Mouse (Mus musculus) forebrain, embryonic 13.5 days (tissue): ENCODE results near the gene Gm10100. TPM values are rescaled to one million over a fixed set of nuclear protein-coding genes. Genes with fewer than 3 reads are reported as not detected.
"Not testable (repeated sequence)": the region's sequence is repeated elsewhere in the genome, so short reads cannot be mapped to it uniquely, and the experiment has no call there.

Experiments
- ATAC-seq: fragments of 200-750 bp; cut with Nextera tagmentation; 2 replicates; pipeline ENCODE4 v1.8.0; 2017
- H3K27ac ChIP-seq: fragments of 300-500 bp; sonication (generic); 2 replicates; pipeline ENCODE4 v1.5.1; 2015; ENCODE audit warnings: inconsistent platforms, mild to moderate bottlenecking, moderate library complexity
- H3K27me3 ChIP-seq: fragments of 300-500 bp; sonication (generic); 2 replicates; pipeline ENCODE4 v1.6.1; 2015; ENCODE audit warnings: mild to moderate bottlenecking, inconsistent platforms
- H3K36me3 ChIP-seq: fragments of 300-500 bp; sonication (generic); 2 replicates; pipeline ENCODE4 v1.6.1; 2015; ENCODE audit warnings: mild to moderate bottlenecking, inconsistent platforms; ENCODE audit not compliant: poor library complexity, severe bottlenecking
- H3K4me1 ChIP-seq: fragments of 300-500 bp; sonication (generic); 2 replicates; pipeline ENCODE4 v1.6.1; 2015; ENCODE audit warnings: inconsistent platforms
- H3K4me2 ChIP-seq: fragments of 300-500 bp; sonication (generic); 2 replicates; pipeline ENCODE4 v1.6.1; 2015; ENCODE audit warnings: inconsistent platforms, mild to moderate bottlenecking, moderate library complexity
- H3K4me3 ChIP-seq: fragments of 300-500 bp; sonication (generic); 2 replicates; pipeline ENCODE4 v1.5.1; 2015; ENCODE audit warnings: mild to moderate bottlenecking, inconsistent platforms
- H3K9ac ChIP-seq: fragments of 300-500 bp; sonication (generic); 2 replicates; pipeline ENCODE4 v1.6.1; 2015; ENCODE audit warnings: mild to moderate bottlenecking, inconsistent platforms
- H3K9me3 ChIP-seq: fragments of 300-500 bp; sonication (generic); replicated peaks from 2 replicates; pipeline ENCODE4 v1.6.1; 2016; ENCODE audit warnings: inconsistent platforms
- WGBS: fragments of 180-500 bp; shearing (Covaris S2); methylation state at CpG from one replicate; pipeline ENCODE4 v1.1.7; 2015; 5-methylcytosine and 5-hydroxymethylcytosine counted together
- polyA plus RNA-seq: library from polyadenylated mRNA; unstranded; fragments of >200 nt; fragmentation: Nextera tagmentation; extraction: Ambion mirVana; gene quantifications from 2 replicates; pipeline ENCODE4 v1.2.1, GENCODE M21; 2015

Gene Gm10100
- polyA plus RNA-seq, 1 experiment from 2014 or later = not detected

DNA sequence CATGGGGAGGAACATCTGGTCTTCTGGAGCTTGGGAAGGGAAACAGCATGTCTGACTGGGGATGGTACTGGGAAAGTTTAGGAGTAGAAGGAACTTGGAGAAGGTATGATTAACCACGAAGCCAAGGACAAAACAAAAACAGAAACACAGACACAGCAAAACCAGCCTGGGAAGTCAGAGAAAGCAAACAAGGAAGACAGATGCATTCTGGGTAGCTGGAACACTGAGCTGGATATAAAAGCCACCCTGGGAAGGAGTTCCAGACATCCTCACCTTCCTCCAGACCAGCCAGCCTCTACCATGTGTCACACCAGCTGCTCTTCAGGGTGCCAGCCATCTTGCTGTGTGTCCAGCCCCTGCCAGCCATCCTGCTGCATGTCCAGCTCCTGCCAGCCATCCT, 10.8 kb upstream of the Gm10100 start, which contains the start of gene Gm10142:
Gene Gm10142 (plus strand): TSS at position 301 of the 400 bp plus-strand sequence.
- ATAC-seq = no peak
- Histone ChIP-seq H3K4me2 (no peak within 1 kb of the TSS), H3K36me3 (no peaks in the 10 kb centered on the region), H3K27ac (no peak within 1 kb of the TSS), H3K4me1 (no peaks in the 10 kb centered on the region), H3K4me3 (no peak within 1 kb of the TSS), H3K27me3 (no peaks in the 10 kb centered on the region), H3K9me3 (peaks cover 9% of the 10 kb centered on the region), H3K9ac (no peak within 1 kb of the TSS)
- WGBS = 85% methylated on average over 1 of the region's 1 CpGs

DNA sequence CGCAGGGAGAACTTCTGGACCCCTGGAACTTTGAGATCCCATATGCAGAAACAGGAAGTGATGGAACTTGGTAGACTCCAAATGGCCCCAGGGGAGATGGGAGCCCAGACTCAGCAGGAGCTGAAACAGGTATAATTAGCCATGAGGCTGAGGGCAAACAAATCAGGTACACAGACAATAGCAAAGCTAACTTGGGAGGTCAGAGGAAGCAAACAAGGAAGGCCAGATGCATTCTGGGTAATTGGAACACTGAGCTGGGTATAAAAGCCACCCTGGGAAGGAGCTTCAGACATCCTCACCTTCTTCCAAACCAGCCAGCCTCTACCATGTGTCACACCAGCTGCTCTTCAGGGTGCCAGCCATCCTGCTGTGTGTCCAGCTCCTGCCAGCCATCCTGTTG, 6.0 kb upstream of the Gm10100 start, which contains the start of gene Krtap12-1:
Gene Krtap12-1 (plus strand): TSS at position 301 of the 400 bp plus-strand sequence.
- not testable (repeated sequence) for ATAC-seq, H3K9ac ChIP-seq, H3K4me2 ChIP-seq, H3K27me3 ChIP-seq, H3K4me3 ChIP-seq, H3K4me1 ChIP-seq, H3K9me3 ChIP-seq, H3K36me3 ChIP-seq, H3K27ac ChIP-seq
- WGBS = 93% methylated on average over 1 of the region's 1 CpGs

DNA sequence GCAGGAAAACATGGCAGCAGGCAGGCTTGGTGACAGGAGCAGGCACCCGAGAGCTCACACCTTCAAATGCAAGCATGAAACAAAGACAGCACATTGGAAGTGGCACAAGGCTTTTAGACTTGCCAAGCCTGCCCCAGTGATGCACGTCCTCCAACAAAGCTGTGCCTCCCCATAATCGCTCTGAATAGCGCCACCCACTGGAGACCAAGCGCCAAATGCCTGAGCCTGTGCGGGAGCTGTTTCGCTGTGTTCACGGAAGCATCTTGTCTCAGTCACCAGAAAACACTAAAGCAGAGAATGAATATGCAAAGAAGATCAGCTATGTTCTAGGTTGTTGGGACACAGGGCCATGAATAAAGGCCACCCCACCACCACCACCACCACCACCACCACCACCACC, 1.4 kb upstream of the Gm10100 start:
- WGBS = 72% methylated on average over 8 of the region's 8 CpGs

DNA sequence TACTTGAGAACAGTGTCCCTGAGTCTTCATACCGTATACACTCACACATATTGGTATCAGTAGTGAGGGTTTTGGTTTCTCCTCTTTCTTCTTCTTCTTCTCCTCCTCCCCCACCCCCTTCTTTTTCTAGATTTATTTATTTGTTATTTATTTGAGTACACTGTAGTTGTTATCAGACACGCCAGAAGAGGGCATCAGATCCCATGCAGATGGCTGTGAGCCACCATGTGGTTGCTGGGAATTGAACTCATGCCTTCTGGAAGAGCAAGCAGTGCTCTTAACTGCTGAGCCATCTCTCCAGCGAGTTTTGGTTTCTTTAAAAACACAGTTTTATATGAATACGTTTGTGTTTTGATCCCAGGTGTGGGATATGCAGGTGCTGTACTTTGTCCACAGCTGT, 2.0 kb downstream of the Gm10100 start:
- H3K9me3 ChIP-seq = no peaks in the 10 kb centered on the region
- H3K27ac ChIP-seq = no peak overlapping the region
- 72% methylated on average over 4 of the region's 4 CpGs for WGBS
- no peaks in the 10 kb centered on the region; the same call in 1 of the 2 replicates for H3K27me3 ChIP-seq
- H3K4me2 ChIP-seq = no peak overlapping the region
- H3K4me3 ChIP-seq = no peak overlapping the region
- H3K4me1 ChIP-seq = no peaks in the 10 kb centered on the region
- H3K36me3 ChIP-seq = no peaks in the 10 kb centered on the region
- no peak overlapping the region for H3K9ac ChIP-seq
- no peak for ATAC-seq

More for the DNA sequence above, 1.4 kb upstream of the Gm10100 start:
- Histone ChIP-seq H3K27ac (no peak overlapping the region), H3K27me3 (no peaks in the 10 kb centered on the region; the same call in 1 of the 2 replicates), H3K4me2 (no peak overlapping the region), H3K9me3 (peaks cover 7% of the 10 kb centered on the region), H3K4me1 (no peaks in the 10 kb centered on the region), H3K9ac (no peak overlapping the region), H3K4me3 (no peak overlapping the region), H3K36me3 (no peaks in the 10 kb centered on the region)
- no peak for ATAC-seq

DNA sequence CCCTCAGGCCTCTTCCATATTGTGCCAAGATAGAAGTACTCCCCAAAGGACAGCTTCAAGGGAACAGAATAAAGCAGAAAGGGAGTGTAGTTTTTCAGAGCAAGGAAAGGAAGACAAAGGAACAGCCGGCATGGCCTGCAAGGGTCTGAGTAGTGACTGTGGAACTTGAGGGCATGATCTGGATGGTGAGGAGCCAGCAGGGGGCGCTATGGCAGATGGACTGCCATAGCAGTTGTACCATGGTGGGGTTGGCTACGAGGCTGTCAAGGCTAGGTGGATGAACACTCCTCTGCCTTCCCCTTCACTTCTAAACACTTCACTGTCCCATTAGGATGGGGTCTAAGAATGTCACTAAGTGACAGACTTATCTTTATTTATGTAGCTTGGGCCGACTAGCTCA, 3.0 kb downstream of the Gm10100 start:
- H3K36me3 ChIP-seq = no peaks in the 10 kb centered on the region
- no peak for ATAC-seq
- H3K27me3 ChIP-seq = no peaks in the 10 kb centered on the region; the same call in 1 of the 2 replicates
- no peaks in the 10 kb centered on the region for H3K4me1 ChIP-seq
- H3K9me3 ChIP-seq = no peaks in the 10 kb centered on the region; the same call in 1 of the 2 replicates
- H3K9ac ChIP-seq = no peak overlapping the region
- H3K4me3 ChIP-seq = no peak overlapping the region
- 56% methylated on average over 4 of the region's 4 CpGs for WGBS
- H3K27ac ChIP-seq = no peak overlapping the region
- H3K4me2 ChIP-seq = no peak overlapping the region

DNA sequence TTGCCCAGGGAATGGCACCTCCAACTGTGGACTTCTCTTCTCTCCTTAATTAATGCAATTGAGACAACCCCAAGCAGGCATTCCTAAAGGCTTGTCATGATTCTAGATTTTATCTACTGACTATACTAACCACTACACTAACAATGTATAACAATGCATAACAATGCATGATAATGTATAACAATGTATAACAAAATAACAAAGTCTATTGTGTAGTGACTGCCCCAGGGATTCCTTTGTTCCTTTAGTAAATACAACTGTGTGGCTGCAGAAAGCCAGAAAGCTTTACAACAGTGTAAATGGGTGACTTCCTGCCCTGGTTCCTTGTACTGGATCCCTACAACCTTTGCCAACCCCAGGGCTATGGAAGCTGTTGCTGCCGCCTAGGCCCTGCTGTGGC, 9.6 kb downstream of the Gm10100 start:
- Histone ChIP-seq H3K4me2 (no peak overlapping the region), H3K36me3 (no peaks in the 10 kb centered on the region), H3K27ac (no peak overlapping the region), H3K4me3 (no peak overlapping the region), H3K4me1 (no peaks in the 10 kb centered on the region), H3K9ac (no peak overlapping the region), H3K27me3 (no peaks in the 10 kb centered on the region), H3K9me3 (no peaks in the 10 kb centered on the region; the same call in 1 of the 2 replicates)
- 96% methylated on average over 1 of the region's 1 CpGs for WGBS
- no peak for ATAC-seq

DNA sequence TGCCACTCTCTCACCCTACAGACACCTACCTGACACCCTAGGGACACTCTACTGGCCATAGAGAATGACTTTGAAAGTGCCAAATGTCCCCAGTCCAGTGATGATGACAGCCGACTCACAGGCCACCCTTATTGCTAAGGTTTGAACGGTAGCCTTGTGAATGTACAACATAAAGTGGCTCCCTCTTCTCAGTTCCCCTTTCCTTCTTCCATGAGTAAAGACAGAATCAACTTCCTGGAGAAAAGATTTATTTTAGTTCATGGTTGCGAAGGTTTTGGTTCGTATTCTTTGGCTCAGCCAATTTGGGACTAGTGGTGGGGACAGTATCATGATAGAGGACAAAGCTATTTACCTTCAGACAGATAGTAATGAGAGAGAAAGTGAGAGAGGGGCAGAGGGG, 12.6 kb downstream of the Gm10100 start:
- 97% methylated on average over 4 of the region's 4 CpGs for whole genome bisulfite sequencing
- no peak overlapping the region for H3K9ac ChIP-seq
- no peak overlapping the region for H3K4me2 ChIP-seq
- no peaks in the 10 kb centered on the region for H3K4me1 ChIP-seq
- H3K27me3 ChIP-seq = no peaks in the 10 kb centered on the region
- H3K9me3 ChIP-seq = no peaks in the 10 kb centered on the region; the same call in 1 of the 2 replicates
- ATAC-seq = no peak
- no peaks in the 10 kb centered on the region for H3K36me3 ChIP-seq
- H3K4me3 ChIP-seq = no peak overlapping the region
- no peak overlapping the region for H3K27ac ChIP-seq

DNA sequence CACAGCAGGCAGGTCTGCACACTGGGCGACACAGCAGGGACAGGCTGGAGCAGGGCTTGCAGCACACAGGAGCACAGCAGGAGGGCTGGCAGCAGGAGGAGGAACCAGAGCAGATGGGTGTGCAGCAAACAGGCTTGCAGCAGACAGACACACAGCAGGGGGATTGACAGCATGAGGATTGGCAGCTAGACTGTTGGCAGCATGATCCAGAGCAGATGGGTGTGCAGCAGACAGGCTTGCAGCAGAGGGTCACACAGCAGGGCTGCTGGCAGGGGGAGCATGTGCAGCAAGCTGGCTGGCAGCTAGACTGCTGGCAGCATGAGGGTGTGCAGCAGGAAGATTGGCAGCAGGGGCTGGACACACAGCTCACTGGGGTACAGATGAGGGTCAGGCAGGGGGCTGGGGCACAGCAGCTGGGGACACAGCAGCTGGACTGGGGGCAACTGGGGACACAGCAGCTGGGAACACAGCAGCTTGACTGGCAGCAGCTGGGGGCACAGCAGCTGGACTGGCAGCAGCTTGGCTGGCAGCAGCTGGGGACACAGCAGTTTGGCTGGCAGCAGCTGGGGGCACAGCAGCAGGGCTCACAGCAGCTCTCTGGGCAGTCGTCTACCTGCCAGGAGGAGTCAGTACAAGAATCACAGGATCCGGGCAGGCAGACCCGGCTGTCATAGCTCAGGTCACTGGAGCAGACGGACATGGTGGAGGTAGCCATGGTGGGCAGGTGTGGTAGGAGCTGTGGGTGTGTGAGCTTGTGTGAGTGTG, 15.8 kb downstream of the Gm10100 start, which contains the start of gene Gm18596:
Gene Gm18596 (minus strand): TSS at position 715 of the 765 bp plus-strand sequence.
- H3K9ac ChIP-seq, H3K4me1 ChIP-seq, H3K9me3 ChIP-seq, ATAC-seq, H3K27me3 ChIP-seq, H3K4me3 ChIP-seq, H3K4me2 ChIP-seq, H3K36me3 ChIP-seq: not testable (repeated sequence)
- WGBS = 42% methylated on average over 5 of the region's 5 CpGs
- H3K27ac ChIP-seq = peak within 1 kb of the TSS; percentile 19; the same call in 1 of the 2 replicates

DNA sequence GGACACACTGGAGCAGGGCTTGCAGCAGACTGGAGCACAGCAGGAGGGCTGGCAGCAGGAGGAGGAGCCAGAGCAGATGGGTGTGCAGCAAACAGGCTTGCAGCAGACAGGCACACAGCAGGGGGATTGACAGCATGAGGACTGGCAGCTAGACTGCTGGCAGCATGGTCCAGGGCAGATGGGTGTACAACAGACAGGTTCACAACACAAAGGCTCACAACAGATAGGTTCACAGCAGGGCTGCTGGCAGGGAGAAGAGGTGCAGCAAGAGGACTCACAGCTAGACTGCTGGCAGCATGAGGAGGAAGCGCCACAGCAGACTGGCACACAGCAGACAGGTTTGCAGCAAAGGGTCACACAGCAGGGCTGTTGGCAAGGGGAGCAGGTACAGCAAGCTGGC, 24.4 kb downstream of the Gm10100 start:
- H3K36me3 ChIP-seq, ATAC-seq, H3K27me3 ChIP-seq, H3K9me3 ChIP-seq, H3K4me2 ChIP-seq, H3K9ac ChIP-seq, H3K4me1 ChIP-seq, H3K27ac ChIP-seq, H3K4me3 ChIP-seq: not testable (repeated sequence)
- 88% methylated on average over 1 of the region's 1 CpGs for WGBS

DNA sequence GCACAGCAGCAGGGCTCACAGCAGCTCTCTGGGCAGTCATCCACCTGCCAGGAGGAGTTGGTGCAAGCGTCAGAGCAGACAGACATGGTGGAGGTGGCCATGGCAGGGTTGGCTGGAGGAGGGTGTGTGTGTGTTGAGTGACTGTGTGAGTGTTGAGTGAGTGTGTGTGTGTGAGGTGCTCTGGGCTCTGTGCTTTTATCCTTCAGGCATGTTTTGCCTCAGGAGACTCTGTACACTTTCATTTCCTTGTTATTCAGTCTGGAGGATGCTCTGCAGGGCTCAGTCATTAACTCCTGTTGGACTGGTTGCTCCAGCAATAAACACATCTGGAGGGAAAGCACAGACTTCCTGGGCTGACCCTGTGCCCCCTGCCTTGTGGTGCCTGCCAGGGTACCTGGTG, 25.0 kb downstream of the Gm10100 start, which contains the start of gene Gm9736:
Gene Gm9736 (minus strand): TSS at position 101 of the 400 bp plus-strand sequence.
- H3K27ac ChIP-seq, H3K36me3 ChIP-seq: not testable (repeated sequence)
- 71% methylated on average over 1 of the region's 1 CpGs for WGBS

DNA sequence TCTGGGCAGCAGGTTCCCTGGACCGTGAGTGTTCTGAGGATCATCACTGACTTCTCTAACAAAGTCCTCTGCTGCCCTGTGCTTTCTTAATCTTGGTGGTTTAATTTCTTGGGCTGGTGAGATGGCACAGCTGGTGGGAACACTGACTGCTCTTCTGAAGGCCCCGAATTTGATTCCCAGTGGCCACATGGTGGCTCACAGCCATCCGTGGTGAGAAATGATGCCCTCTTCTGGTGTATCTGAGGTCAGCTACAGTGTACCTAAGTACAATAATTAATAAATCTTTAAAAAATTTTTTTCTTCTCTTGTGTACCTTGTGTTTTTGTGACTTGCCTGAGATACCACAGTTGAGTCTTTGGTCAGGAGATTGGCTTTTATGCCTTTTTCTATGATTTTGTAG, 26.0 kb downstream of the Gm10100 start:
- not testable (repeated sequence) for ATAC-seq, H3K36me3 ChIP-seq, H3K27ac ChIP-seq, H3K4me3 ChIP-seq, H3K4me2 ChIP-seq, H3K4me1 ChIP-seq, H3K9ac ChIP-seq, H3K9me3 ChIP-seq, H3K27me3 ChIP-seq
- 69% methylated on average over 3 of the region's 3 CpGs for whole genome bisulfite sequencing

More for the DNA sequence above, 25.0 kb downstream of the Gm10100 start, which contains the start of gene Gm9736:
- H3K4me3 ChIP-seq, H3K4me1 ChIP-seq, H3K9ac ChIP-seq, H3K27me3 ChIP-seq, ATAC-seq, H3K9me3 ChIP-seq, H3K4me2 ChIP-seq: not testable (repeated sequence)

DNA sequence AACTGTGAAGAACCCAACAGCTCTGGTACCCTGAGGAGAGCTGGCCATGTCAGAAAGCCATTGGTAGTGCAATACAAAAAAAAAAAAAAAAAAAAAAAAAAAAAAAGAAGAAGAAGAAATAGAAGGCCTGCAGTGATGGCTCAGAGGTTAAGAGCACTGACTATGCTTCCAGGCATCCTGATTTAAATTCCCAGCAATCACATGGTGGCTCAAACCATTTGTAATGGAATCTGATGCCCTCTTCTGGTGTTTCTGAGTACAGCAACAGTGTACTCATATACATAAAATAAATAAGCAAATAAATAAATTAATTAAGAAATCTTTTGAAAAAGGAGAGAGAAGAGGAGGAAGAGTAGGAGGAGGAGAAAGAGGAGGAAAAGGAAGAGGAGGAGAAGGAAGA, 27.2 kb downstream of the Gm10100 start:
- no peak overlapping the region for H3K9ac ChIP-seq
- no peaks in the 10 kb centered on the region for H3K4me1 ChIP-seq
- no peaks in the 10 kb centered on the region for H3K36me3 ChIP-seq
- H3K4me2 ChIP-seq = no peak overlapping the region
- ATAC-seq = no peak
- no peak overlapping the region for H3K27ac ChIP-seq
- H3K27me3 ChIP-seq = no peaks in the 10 kb centered on the region
- H3K9me3 ChIP-seq = no peaks in the 10 kb centered on the region
- no peak overlapping the region for H3K4me3 ChIP-seq
